Mouse (Mus musculus) embryonic facial prominence, embryonic 14.5 days (tissue): ENCODE measurements around the gene Mul1. TPM values are rescaled to one million over a fixed set of nuclear protein-coding genes. Genes with fewer than 3 reads are reported as not detected.

ENCODE experiments used
- ATAC-seq: fragments of 200-750 bp; cut with Nextera tagmentation; 2 replicates; pipeline ENCODE4 v1.8.0; 2017; ENCODE audit warnings: low read depth, moderate number of reproducible peaks, moderate TSS enrichment
- DNase-seq: peaks from one replicate; pipeline ENCODE4 v3.0.0-alpha.2; 2015; ENCODE audit warnings: low spot score
- H3K27ac ChIP-seq: fragments of 300-500 bp; sonication (generic); replicated peaks from 2 replicates; pipeline ENCODE4 v1.5.1; 2014; ENCODE audit warnings: low read depth, mild to moderate bottlenecking, low read length, moderate library complexity
- H3K27me3 ChIP-seq: fragments of 300-500 bp; sonication (generic); replicated peaks from 2 replicates; pipeline ENCODE4 v1.6.1; 2014; ENCODE audit warnings: low read length; ENCODE audit not compliant: control insufficient read depth, insufficient read depth
- H3K36me3 ChIP-seq: fragments of 300-500 bp; sonication (generic); 2 replicates; pipeline ENCODE4 v1.6.1; 2014; ENCODE audit warnings: low read length, mixed read lengths; ENCODE audit not compliant: control insufficient read depth, insufficient read depth
- H3K4me1 ChIP-seq: fragments of 300-500 bp; sonication (generic); 2 replicates; pipeline ENCODE4 v1.6.1; 2014; ENCODE audit warnings: antibody characterized with exemption, low read length; ENCODE audit not compliant: control insufficient read depth, insufficient read depth
- H3K4me2 ChIP-seq: fragments of 300-500 bp; sonication (generic); 2 replicates; pipeline ENCODE4 v1.6.1; 2014; ENCODE audit warnings: low read depth, mild to moderate bottlenecking, low read length, moderate library complexity, mixed read lengths
- H3K4me3 ChIP-seq: fragments of 300-500 bp; sonication (generic); 2 replicates; pipeline ENCODE4 v1.5.1; 2014; ENCODE audit warnings: low read depth, mild to moderate bottlenecking, low read length
- H3K9ac ChIP-seq: fragments of 300-500 bp; sonication (generic); 2 replicates; pipeline ENCODE4 v1.6.1; 2014; ENCODE audit warnings: low read depth, mild to moderate bottlenecking, low read length, moderate library complexity, mixed read lengths
- H3K9me3 ChIP-seq: fragments of 300-500 bp; sonication (generic); 2 replicates; pipeline ENCODE4 v1.6.1; 2016; ENCODE audit warnings: low read length; ENCODE audit not compliant: control insufficient read depth
- WGBS: fragments of 180-500 bp; shearing (Covaris S2); extraction: QIAGEN DNeasy Blood & Tissue Kit; methylation state at CpG from one replicate; pipeline ENCODE4 v1.1.7; 2014; 5-methylcytosine and 5-hydroxymethylcytosine counted together
- polyA plus RNA-seq: library from polyadenylated mRNA; unstranded; fragments of >200 nt; fragmentation: Nextera tagmentation; extraction: Ambion mirVana; gene quantifications from 2 replicates; pipeline ENCODE4 v1.2.1, GENCODE M21; 2014

Gene Mul1
- polyA plus RNA-seq = 19.5 and 22.0 TPM in 2 replicates

DNA sequence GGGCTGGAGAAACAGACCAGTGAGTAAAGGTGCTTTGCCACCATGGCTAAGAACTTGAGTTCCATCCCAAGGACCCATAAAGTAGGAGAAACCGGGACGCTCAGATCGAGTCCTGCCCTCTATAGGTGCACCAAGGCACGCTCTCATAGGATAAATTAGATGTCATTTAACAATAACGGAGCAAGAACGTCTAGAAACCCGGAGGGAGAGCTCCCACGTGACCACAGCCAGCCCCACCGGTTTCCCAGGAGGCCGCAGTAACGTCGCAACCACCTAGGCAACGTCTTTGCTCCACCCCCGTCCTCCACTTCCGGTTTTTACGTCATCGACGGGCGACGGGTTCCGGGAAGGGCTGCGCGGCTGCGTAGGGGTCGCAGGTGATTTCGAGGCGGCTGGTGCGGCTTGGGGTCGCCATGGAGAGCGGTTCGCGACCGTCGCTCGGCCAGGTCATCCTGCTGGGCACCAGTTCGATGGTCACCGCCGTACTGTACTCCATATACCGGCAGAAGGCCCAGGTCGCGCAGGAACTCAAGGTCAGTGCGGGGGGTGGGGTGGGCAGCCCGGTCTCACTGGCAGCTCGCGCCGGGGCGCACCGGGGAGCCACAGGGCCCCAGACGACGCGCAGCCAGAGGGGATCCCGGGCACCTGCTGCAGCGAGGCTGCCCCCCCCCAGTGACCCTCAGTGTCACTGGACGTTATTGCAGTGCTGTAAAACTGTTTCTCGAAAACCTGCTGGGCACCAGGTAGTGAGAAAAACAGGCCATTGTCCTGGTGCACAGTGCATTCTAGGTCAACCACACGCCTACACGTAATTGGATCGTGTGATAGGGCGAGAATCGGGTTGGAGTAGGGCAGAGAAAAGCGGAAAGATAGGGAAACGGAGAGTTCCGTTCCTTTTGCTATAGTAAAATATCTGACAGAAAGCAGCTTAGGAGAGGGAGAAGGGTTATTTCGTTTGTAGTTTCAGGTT lies at the start of gene Mul1:
Mul1 (plus strand) TSS at position 325 of the 970 bp plus-strand sequence.
- WGBS = under 1% methylated on average over 56 of the region's 64 CpGs
- peaks cover 10% of the 10 kb centered on the region; the same call in 1 of the 2 replicates for H3K4me1 ChIP-seq
- H3K36me3 ChIP-seq = peaks cover 33% of the 10 kb centered on the region
- H3K27ac ChIP-seq = peak within 1 kb of the TSS; percentile 54
- no peaks in the 10 kb centered on the region for H3K27me3 ChIP-seq
- H3K9ac ChIP-seq = peak within 1 kb of the TSS; percentile 85
- H3K4me3 ChIP-seq = peak within 1 kb of the TSS; percentile 84
- H3K9me3 ChIP-seq = no peaks in the 10 kb centered on the region
- ATAC-seq (peak; percentile 91), DNase-seq (peak; percentile 97)
- peak within 1 kb of the TSS; percentile 86 for H3K4me2 ChIP-seq

DNA sequence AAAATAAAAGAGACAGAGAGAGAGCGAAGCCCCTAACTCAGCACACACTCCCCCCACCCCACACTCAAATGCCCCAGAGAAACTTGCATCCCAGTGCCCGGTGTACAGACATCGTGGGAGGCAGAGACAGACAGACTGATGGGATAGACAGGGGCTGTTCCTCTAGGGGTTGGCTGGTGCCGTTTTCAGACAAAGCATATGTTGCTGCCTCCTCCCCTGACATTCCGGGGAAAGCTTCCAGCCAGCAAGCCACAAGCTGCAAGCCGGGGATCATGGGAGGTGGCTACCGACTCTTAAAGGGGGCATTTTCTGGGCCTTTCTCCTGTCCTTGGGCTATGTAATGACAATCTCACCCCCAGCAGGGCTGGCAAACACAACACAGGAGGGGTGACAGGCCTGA lies 40.8 kb upstream of the Mul1 start:
- Histone ChIP-seq H3K27me3 (peaks cover 72% of the 10 kb centered on the region), H3K4me3 (no peak overlapping the region)
- no peak for DNase-seq

DNA sequence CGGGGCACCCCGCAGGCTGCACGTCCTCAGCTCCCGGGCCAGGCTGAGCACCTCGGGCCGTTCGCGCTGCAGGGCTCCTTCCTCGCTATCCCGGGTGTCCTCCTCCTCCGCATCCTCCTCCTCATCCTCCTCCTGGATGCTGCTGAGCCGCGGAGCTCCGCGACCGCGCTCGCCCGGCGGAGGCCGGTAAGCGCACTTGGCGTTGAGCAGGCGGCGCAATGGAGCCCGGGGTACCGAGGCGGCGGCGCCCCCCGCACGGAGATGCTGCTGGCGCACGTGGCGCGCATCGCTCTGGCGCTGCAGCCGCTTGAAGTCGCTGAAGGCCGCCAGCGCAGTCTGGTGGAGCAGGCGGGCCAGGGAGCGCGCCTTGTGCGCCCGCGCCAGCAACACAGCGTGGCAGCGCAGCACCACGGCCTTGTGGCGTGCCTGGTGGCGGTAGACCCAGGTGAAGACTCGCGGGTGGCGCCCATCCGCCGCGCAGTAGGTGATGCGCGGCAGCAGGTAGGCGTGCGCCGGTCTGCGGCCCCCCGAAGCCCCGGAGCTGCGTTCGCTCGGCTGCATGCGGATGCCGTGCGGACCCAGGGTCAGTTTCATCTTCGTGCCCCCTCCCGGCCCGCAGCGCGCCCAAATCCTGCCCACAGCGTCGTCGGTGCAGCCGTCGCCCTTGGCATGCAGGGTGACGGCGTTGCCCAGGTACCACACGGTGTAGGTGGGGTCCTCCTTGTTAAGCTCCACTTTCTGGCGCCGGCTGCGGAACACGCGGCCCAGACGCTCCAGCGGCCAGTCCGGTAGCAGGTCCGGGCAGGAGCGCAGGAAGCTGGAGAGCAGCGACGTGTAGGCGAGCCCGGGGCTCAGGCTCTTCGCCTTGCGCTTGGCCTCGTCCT lies 39.1 kb upstream of the Mul1 start:
- Histone ChIP-seq H3K27ac (no peak overlapping the region), H3K36me3 (no peaks in the 10 kb centered on the region), H3K9me3 (no peaks in the 10 kb centered on the region), H3K4me2 (peak overlapping the region; percentile 64), H3K4me1 (peaks cover 3% of the 10 kb centered on the region; the same call in 1 of the 2 replicates), H3K4me3 (peak overlapping the region; percentile 40), H3K27me3 (peaks cover 80% of the 10 kb centered on the region), H3K9ac (peak overlapping the region; percentile 42; the same call in 1 of the 2 replicates)
- WGBS = 1% methylated on average over 40 of the region's 103 CpGs
- ATAC-seq (no peak; the same call in 1 of the 2 replicates), DNase-seq (peak; percentile 24)

More for the DNA sequence above, 40.8 kb upstream of the Mul1 start:
- Histone ChIP-seq H3K36me3 (no peaks in the 10 kb centered on the region), H3K9ac (no peak overlapping the region), H3K4me1 (peaks cover 3% of the 10 kb centered on the region; the same call in 1 of the 2 replicates), H3K9me3 (no peaks in the 10 kb centered on the region), H3K4me2 (no peak overlapping the region), H3K27ac (no peak overlapping the region)
- no peak for ATAC-seq
- WGBS = 45% methylated on average over 7 of the region's 7 CpGs

DNA sequence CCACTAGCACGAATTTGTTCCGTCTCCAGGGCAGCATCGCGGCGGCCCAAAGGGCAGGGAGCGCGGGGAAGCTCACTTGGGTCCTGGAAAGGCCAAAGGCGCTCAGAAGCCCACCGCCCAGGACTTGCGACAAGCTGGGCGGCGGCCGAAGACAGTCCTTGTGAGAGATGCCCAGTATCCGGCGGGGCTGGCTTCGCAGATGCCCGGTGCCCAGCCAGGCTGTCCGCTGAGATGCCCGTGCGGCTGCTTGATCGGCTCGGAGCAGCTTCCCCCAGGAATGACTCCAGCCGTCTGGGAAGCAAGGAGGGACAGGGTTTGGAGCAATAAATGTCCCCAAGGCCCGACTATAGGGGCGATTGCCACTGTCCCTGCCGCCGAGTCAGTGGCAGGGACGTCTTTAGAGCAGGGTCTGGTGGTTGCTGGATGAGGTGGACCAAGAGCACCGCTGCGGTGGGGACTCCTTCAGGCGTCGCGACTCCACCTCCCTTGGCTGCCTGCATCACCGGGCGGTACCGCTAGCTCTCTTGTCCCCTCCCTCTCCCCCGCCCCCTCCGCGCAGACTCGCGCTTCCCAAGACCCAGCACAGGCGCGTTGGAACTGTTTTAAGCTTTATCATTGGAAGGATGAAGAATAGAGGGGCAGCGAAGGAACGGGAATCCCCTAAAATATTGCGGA lies 38.4 kb upstream of the Mul1 start, which contains the start of gene Fam43b:
Fam43b (minus strand) TSS at position 558 of the 675 bp plus-strand sequence.
- Histone ChIP-seq H3K4me3 (peak within 1 kb of the TSS; percentile 40), H3K27me3 (peaks cover 77% of the 10 kb centered on the region), H3K9me3 (no peaks in the 10 kb centered on the region), H3K4me1 (peaks cover 3% of the 10 kb centered on the region; the same call in 1 of the 2 replicates), H3K36me3 (no peaks in the 10 kb centered on the region), H3K27ac (no peak within 1 kb of the TSS), H3K9ac (peak within 1 kb of the TSS; percentile 42; the same call in 1 of the 2 replicates), H3K4me2 (peak within 1 kb of the TSS; percentile 64)
- under 1% methylated on average over 44 of the region's 46 CpGs for WGBS
- ATAC-seq = no peak
- DNase-seq = peak; percentile 55

DNA sequence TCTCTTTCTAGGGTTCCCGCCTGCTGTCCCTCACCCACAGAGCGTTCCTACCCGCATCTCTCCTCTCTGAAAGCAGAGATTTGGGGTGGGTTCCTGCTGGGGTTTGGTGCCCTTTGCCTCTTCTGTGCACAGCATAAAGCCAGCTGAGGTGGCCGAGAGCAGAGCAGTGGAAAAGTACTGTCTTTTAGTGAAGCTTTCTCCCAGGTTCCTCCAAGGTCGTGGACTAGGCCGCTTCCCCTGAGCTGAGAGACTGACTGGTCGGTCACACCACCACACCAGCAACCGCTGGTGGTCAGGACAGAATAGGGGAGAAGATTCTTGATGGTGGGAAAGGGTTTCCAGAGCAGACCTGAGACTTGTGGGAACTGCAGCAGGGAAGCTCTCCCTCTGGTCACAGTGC lies 37.8 kb upstream of the Mul1 start:
- Histone ChIP-seq H3K4me3 (peak overlapping the region; percentile 40), H3K9ac (no peak overlapping the region), H3K9me3 (no peaks in the 10 kb centered on the region), H3K4me2 (peak overlapping the region; percentile 64), H3K36me3 (no peaks in the 10 kb centered on the region), H3K27me3 (peaks cover 77% of the 10 kb centered on the region), H3K27ac (no peak overlapping the region), H3K4me1 (peaks cover 3% of the 10 kb centered on the region; the same call in 1 of the 2 replicates)
- ATAC-seq (no peak), DNase-seq (no peak)
- 5% methylated on average over 8 of the region's 8 CpGs for WGBS

DNA sequence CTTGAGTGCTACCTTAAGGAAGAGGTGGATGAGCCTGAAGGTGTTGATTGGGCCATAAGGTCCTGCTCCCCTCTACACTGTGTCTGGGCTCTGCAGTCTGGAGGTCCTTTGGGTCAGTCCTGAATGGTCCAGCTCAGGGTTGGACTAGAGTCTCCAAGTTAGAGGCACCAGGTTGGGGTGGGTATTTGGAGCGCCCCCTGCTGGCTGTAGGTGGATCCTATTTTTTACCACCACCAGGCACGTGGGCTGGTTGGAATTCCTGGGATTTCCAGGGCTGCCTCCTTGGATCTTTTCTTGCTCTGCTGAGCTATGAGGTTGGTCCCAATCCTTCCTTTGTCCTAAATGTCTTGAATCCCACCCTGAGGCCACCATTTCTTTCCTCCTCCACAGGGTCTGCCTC lies 29.7 kb upstream of the Mul1 start:
- Histone ChIP-seq H3K9ac (no peak overlapping the region), H3K4me3 (no peak overlapping the region), H3K27ac (no peak overlapping the region), H3K36me3 (no peaks in the 10 kb centered on the region), H3K27me3 (no peaks in the 10 kb centered on the region), H3K4me2 (no peak overlapping the region), H3K9me3 (no peaks in the 10 kb centered on the region), H3K4me1 (no peaks in the 10 kb centered on the region)
- 0% methylated on average over 2 of the region's 2 CpGs for WGBS
- DNase-seq = no peak
- ATAC-seq = no peak

DNA sequence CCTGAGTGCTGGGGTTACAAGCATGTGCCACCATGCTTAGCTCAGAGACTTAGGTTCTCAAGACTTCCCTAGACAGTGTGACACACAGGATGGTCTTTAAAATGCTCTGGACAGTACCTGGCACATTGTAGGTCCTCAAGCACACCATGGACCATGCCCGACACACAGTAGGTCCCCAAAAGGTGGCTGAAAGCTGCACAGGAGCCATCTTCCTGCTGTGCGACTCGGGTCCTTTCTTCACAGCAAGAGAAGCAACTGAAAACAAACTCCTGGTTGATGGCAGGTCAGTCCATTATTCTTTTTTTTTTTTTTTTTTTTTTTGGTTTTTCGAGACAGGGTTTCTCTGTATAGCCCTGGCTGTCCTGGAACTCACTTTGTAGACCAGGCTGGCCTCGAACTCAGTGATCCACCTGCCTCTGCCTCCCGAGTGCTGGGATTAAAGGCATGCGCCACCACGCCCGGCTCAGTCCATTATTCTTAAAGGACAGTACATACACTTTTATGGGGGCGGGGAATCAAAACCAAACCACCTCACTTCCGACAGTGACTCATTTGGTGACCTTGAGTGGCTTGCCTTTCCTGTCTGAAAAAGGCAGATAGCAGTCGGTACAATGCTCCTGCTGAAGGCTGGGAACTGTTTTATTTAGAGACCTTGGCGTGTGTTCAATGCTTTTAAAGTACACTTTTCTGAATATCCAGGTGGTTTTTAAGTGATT lies 26.8 kb upstream of the Mul1 start:
- no peak overlapping the region for H3K27ac ChIP-seq
- no peaks in the 10 kb centered on the region for H3K36me3 ChIP-seq
- no peak overlapping the region for H3K9ac ChIP-seq
- H3K4me2 ChIP-seq = no peak overlapping the region
- peaks cover 4% of the 10 kb centered on the region; the same call in 1 of the 2 replicates for H3K27me3 ChIP-seq
- 77% methylated on average over 11 of the region's 13 CpGs for WGBS
- ATAC-seq = no peak
- DNase-seq = no peak
- no peaks in the 10 kb centered on the region for H3K9me3 ChIP-seq
- no peak overlapping the region for H3K4me3 ChIP-seq
- H3K4me1 ChIP-seq = no peaks in the 10 kb centered on the region
